Mouse (Mus musculus): ENCODE measurements around the gene Sox11.

GRCm38 (mm10) chr12:27311854-27312466, 30.4 kb downstream of the Sox11 start:
- TF ChIP-seq POLR2A (IDR thresholded peaks at IDR 0.05; ENCODE audit: low read depth, low read length) (no peak), CTCF (IDR thresholded peaks at IDR 0.05; ENCODE audit: extremely low read depth, insufficient read depth, insufficient read length, insufficient replicate concordance) (no peak)
